Mouse (Mus musculus): ENCODE measurements around the gene Olfr329-ps. TPM values are rescaled to one million over a fixed set of nuclear protein-coding genes. Genes with fewer than 3 reads are reported as not detected.
A peak's percentile ranks its signal among the peaks of the same experiment; 100 is the strongest.
"Not testable (repeated sequence)": the region's sequence is repeated elsewhere in the genome, so short reads cannot be mapped to it uniquely, and the experiment has no call there.

Gene Olfr329-ps
- not detected in 2 replicates for polyA plus RNA-seq (2016; fragmentation: Nextera tagmentation; extraction: Ambion mirVana)

DNA sequence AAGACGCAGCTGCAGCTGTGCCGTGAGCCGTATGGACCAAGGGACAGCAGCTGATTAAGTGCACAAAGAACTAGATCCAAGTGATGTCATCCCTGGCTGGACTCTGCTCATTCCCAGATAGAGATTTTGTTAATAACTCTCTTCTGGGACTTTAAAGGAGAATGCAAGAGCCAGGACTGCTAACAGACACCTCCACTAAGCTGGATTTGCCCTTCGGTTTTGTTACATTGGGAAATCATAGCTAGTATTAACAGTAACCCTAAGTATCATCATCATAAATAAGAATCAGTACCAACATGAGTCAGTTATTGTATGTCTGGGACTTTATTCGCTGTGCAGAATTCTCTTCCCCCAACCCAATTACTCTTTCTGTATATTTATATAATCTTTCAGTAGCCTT, at the start of gene Olfr329-ps:
Gene Olfr329-ps (minus strand): TSS at position 101 of the 400 bp plus-strand sequence.
- H3K27ac ChIP-seq (replicated peaks), result no peak within 1 kb of the TSS
- WGBS, result 85% methylated on average over 5 of the region's 5 CpGs
- H3K4me1 ChIP-seq, result no peaks in the 10 kb centered on the region
- no peak within 1 kb of the TSS for H3K4me3 ChIP-seq
- H3K27me3 ChIP-seq, result no peaks in the 10 kb centered on the region
- no peaks in the 10 kb centered on the region for H3K9me3 ChIP-seq
- no peak within 1 kb of the TSS for H3K9ac ChIP-seq (replicated peaks)
- no peaks in the 10 kb centered on the region for H3K36me3 ChIP-seq
- no peak within 1 kb of the TSS for H3K4me2 ChIP-seq (replicated peaks)
- ATAC-seq (ENCODE audit: low FRiP score, low read depth), result no peak

DNA sequence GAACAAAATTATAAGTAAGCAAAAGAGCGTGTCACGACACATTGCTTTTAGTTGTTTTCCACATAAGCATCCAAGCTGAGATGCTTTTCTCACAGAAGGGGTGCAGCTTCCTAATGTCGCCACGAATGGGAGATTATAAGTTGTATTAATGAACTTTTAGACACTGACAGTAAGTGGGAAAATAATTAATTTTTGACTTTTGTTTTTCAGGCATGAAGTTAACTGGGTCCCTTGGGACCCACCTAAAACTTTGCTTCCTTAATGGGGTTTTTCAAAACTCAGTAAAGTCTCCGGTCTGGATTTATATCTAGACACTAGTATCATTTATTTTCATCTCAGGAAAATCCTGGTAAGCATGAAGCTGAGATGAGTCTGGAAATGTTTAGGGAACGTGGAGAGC, 48.6 kb upstream of the Olfr329-ps start, which contains the start of gene Olfr324:
Gene Olfr324 (plus strand): TSS at position 301 of the 400 bp plus-strand sequence.
- no peak within 1 kb of the TSS for H3K27ac ChIP-seq (replicated peaks)
- H3K36me3 ChIP-seq, result no peaks in the 10 kb centered on the region
- no peaks in the 10 kb centered on the region for H3K4me1 ChIP-seq
- H3K4me2 ChIP-seq (replicated peaks), result no peak within 1 kb of the TSS
- no peak within 1 kb of the TSS for H3K9ac ChIP-seq (replicated peaks)
- no peaks in the 10 kb centered on the region for H3K9me3 ChIP-seq
- 86% methylated on average over 6 of the region's 6 CpGs for WGBS
- no peaks in the 10 kb centered on the region for H3K27me3 ChIP-seq
- H3K4me3 ChIP-seq, result no peak within 1 kb of the TSS
- no peak for ATAC-seq (ENCODE audit: low FRiP score, low read depth)

GRCm38 (mm10) chr11:58588620-58589250, 42.5 kb upstream of the Olfr329-ps start:
- 66% methylated on average over 3 of the region's 3 CpGs for WGBS
- no peak overlapping the region for H3K27ac ChIP-seq (replicated peaks)
- no peak overlapping the region for H3K9ac ChIP-seq (replicated peaks)

DNA sequence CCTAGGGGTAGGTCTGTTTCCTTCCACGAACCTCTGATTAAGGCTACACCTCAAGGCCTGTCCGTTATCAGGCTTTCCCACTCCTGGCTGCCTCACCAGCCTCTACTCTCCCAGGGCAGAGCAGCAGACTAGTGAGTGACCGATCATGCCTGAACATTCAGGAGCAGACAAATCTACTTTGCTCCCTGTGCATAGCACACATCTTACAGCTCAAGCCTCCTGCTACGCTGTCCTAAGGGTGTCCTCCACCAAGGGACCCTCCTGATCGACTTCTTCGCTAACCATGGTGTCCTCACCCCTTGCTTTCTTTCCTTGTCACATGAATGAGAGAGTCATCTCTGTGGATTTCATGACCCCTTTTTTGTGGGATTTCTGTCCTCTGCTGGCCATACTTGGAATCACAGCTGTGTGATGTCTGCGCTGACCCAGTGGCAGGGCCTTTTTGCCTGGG, 41.7 kb upstream of the Olfr329-ps start:
- no peaks in the 10 kb centered on the region for H3K36me3 ChIP-seq
- H3K4me3 ChIP-seq, result no peak overlapping the region
- H3K27me3 ChIP-seq, result no peaks in the 10 kb centered on the region
- no peaks in the 10 kb centered on the region for H3K4me1 ChIP-seq
- H3K27ac ChIP-seq (replicated peaks), result 0 out of 2 replicates have a peak overlapping the region, but pooled peaks have one; percentile 30
- H3K9ac ChIP-seq (replicated peaks), result no peak overlapping the region
- no peaks in the 10 kb centered on the region for H3K9me3 ChIP-seq
- ATAC-seq (ENCODE audit: low FRiP score, low read depth), result no peak
- WGBS, result 69% methylated on average over 7 of the region's 7 CpGs
- no peak overlapping the region for H3K4me2 ChIP-seq (replicated peaks)

More at GRCm38 (mm10) chr11:58588620-58589250, 42.5 kb upstream of the Olfr329-ps start:
- Histone ChIP-seq H3K4me1 (no peaks in the 10 kb centered on the region), H3K27me3 (no peaks in the 10 kb centered on the region), H3K4me3 (no peak overlapping the region), H3K36me3 (no peaks in the 10 kb centered on the region), H3K4me2 (replicated peaks) (no peak overlapping the region), H3K9me3 (no peaks in the 10 kb centered on the region)
- ATAC-seq (ENCODE audit: low FRiP score, low read depth), result no peak

DNA sequence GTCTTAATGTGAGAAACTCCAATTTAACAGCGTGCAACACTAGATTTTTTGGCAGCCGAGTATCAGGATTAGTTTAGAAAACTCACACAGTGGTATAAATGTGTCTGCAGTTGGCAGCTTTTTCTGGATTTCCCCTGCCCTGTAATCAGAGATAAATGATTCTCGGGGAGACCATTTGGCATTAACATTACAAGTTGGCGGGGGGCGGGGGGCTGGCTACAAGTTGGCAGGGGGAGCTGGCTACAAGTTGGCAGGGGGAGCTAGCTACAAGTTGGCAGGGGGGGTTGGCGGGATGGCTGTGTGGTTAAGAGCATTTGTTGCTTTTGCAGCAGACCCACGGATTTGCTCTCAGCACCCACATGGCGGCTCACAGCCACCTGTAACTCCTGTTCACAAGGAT, 32.4 kb upstream of the Olfr329-ps start:
- Histone ChIP-seq H3K4me1 (no peaks in the 10 kb centered on the region), H3K27me3 (no peaks in the 10 kb centered on the region), H3K9me3 (no peaks in the 10 kb centered on the region), H3K4me2 (replicated peaks) (no peak overlapping the region), H3K4me3 (no peak overlapping the region), H3K36me3 (no peaks in the 10 kb centered on the region), H3K27ac (replicated peaks) (no peak overlapping the region), H3K9ac (replicated peaks) (no peak overlapping the region)
- ATAC-seq (ENCODE audit: low FRiP score, low read depth), result no peak
- 89% methylated on average over 8 of the region's 8 CpGs for WGBS

DNA sequence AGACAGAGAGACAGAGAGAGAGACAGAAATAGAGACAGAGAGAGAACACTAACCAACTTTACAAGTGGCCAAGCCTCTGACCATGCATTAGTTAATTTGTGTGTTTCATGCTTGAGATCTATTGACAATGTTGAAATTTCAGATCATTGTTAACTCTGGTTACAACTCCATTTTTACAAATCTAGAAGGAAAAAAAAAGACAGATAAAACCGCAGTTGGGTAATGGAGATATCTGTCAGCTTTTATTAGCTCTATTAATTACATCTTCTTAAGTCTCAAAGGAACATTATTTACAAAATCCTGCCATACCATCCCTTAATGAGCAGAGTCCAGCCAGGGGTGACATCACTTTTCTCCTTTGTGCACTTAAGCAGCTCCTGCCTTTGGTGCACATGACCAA, 31.2 kb upstream of the Olfr329-ps start, which contains the start of gene Olfr325:
Gene Olfr325 (plus strand): TSS at position 301 of the 400 bp plus-strand sequence.
- H3K36me3 ChIP-seq, result no peaks in the 10 kb centered on the region
- no peaks in the 10 kb centered on the region for H3K27me3 ChIP-seq
- H3K4me2 ChIP-seq (replicated peaks), result no peak within 1 kb of the TSS
- H3K27ac ChIP-seq (replicated peaks), result no peak within 1 kb of the TSS
- WGBS, result 81% methylated on average over 1 of the region's 1 CpGs
- H3K4me1 ChIP-seq, result no peaks in the 10 kb centered on the region
- no peak within 1 kb of the TSS for H3K4me3 ChIP-seq
- no peak within 1 kb of the TSS for H3K9ac ChIP-seq (replicated peaks)
- ATAC-seq (ENCODE audit: low FRiP score, low read depth), result no peak
- no peaks in the 10 kb centered on the region for H3K9me3 ChIP-seq

DNA sequence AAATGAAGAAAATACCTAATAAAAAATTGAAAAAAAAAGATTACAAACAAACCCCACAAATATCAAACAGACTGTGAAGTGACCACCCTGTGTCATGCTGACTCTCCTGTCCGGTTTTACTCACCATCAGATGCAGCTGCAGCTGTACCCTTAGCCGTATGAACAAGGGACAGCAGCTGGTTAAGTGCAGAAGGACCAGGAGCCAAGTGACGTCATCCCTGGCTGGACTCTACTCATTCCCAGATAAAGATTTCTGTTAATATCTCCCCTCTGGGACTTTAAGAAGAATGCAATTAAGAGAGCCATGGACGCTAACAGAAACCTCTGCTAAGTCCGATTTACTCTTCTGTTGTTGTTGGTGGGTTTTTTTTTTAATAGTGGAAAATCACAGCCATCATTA, 24.2 kb upstream of the Olfr329-ps start, which contains the start of gene Olfr224:
Gene Olfr224 (minus strand): TSS at position 149 of the 400 bp plus-strand sequence.
- no peaks in the 10 kb centered on the region for H3K36me3 ChIP-seq
- no peak within 1 kb of the TSS for H3K27ac ChIP-seq (replicated peaks)
- 86% methylated on average over 5 of the region's 5 CpGs for WGBS
- no peaks in the 10 kb centered on the region for H3K27me3 ChIP-seq
- H3K9me3 ChIP-seq, result no peaks in the 10 kb centered on the region
- H3K4me2 ChIP-seq (replicated peaks), result no peak within 1 kb of the TSS
- H3K9ac ChIP-seq (replicated peaks), result no peak within 1 kb of the TSS
- H3K4me3 ChIP-seq, result no peak within 1 kb of the TSS
- H3K4me1 ChIP-seq, result no peaks in the 10 kb centered on the region
- ATAC-seq (ENCODE audit: low FRiP score, low read depth), result no peak

DNA sequence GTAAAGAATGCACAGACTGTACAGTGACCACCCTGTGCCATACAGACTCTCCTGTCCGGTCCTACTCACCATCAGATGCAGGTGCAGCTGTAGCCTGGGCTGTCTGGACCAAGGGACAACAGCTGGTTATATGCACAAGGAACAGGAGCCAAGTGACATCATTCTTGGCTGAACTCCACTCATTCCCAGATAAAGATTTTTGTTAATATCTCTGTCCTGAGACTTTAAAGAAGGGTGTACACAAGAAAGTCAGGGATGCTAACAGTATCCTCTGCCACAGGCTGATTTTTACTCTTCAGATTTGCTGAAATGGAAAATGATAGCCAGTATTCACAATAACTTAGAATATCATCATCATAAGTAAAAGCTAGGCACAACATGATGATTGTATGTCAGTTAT, 9.3 kb upstream of the Olfr329-ps start, which contains the start of gene Olfr328:
Gene Olfr328 (minus strand): TSS at position 101 of the 400 bp plus-strand sequence.
- H3K4me3 ChIP-seq, result no peak within 1 kb of the TSS
- WGBS, result 87% methylated on average over 1 of the region's 1 CpGs
- H3K27ac ChIP-seq (replicated peaks), result no peak within 1 kb of the TSS
- H3K27me3 ChIP-seq, result no peaks in the 10 kb centered on the region
- no peaks in the 10 kb centered on the region for H3K9me3 ChIP-seq
- no peaks in the 10 kb centered on the region for H3K4me1 ChIP-seq
- no peak within 1 kb of the TSS for H3K9ac ChIP-seq (replicated peaks)
- ATAC-seq (ENCODE audit: low FRiP score, low read depth), result no peak
- no peak within 1 kb of the TSS for H3K4me2 ChIP-seq (replicated peaks)
- no peaks in the 10 kb centered on the region for H3K36me3 ChIP-seq

- not testable (repeated sequence) for ATAC-seq (ENCODE audit: low FRiP score, low read depth); H3K4me3 ChIP-seq; H3K27me3 ChIP-seq; H3K4me1 ChIP-seq; H3K9me3 ChIP-seq; H3K36me3 ChIP-seq; H3K27ac ChIP-seq (replicated peaks); H3K4me2 ChIP-seq (replicated peaks); H3K9ac ChIP-seq (replicated peaks)
Measured at GRCm38 (mm10) chr11:58534736-58535135, 11.5 kb downstream of the Olfr329-ps start, which contains the start of gene Olfr330. Olfr330 (minus strand) TSS chr11:58534836.

DNA sequence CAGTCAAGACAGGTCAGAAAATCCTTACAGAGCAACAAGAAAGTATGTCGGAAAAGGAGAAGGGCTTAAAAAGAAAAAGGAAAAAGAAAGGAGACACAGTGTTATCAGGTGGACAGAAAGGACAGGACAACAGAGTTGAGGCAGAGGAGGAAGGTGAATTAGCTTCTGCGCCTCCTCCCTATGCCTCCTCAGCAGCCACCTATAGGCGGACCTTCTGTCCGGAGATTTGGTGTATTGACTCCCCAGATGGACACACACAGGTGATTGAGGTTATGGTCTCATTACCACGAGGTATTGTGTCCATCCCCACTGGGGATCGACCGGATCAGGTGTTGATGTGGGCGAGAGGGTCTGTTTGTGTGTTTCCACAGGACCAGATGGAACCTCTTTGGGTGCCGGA, 26.5 kb downstream of the Olfr329-ps start:
- H3K27ac ChIP-seq (replicated peaks); ATAC-seq (ENCODE audit: low FRiP score, low read depth); H3K4me1 ChIP-seq; H3K27me3 ChIP-seq; H3K9me3 ChIP-seq; H3K4me3 ChIP-seq; H3K9ac ChIP-seq (replicated peaks); H3K36me3 ChIP-seq; H3K4me2 ChIP-seq (replicated peaks): not testable (repeated sequence)
- 92% methylated on average over 7 of the region's 9 CpGs for WGBS

GRCm38 (mm10) chr11:58518916-58519315, 27.3 kb downstream of the Olfr329-ps start:
- not testable (repeated sequence) for H3K27me3 ChIP-seq; H3K4me3 ChIP-seq; H3K27ac ChIP-seq (replicated peaks); H3K4me1 ChIP-seq; ATAC-seq (ENCODE audit: low FRiP score, low read depth); H3K4me2 ChIP-seq (replicated peaks); H3K36me3 ChIP-seq; H3K9ac ChIP-seq (replicated peaks); H3K9me3 ChIP-seq
- WGBS, result 94% methylated on average over 18 of the region's 18 CpGs

GRCm38 (mm10) chr11:58509058-58509457, 37.2 kb downstream of the Olfr329-ps start:
- H3K36me3 ChIP-seq; H3K4me3 ChIP-seq; H3K4me1 ChIP-seq; H3K27me3 ChIP-seq; H3K9me3 ChIP-seq; H3K9ac ChIP-seq (replicated peaks); H3K27ac ChIP-seq (replicated peaks); H3K4me2 ChIP-seq (replicated peaks); ATAC-seq (ENCODE audit: low FRiP score, low read depth): not testable (repeated sequence)
- 86% methylated on average over 19 of the region's 19 CpGs for WGBS
